Mouse (Mus musculus): ENCODE data around the gene Itprip. TPM values are rescaled to one million over a fixed set of nuclear protein-coding genes. Genes with fewer than 3 reads are reported as not detected.

Gene Itprip
- polyA plus RNA-seq, 1 experiment from 2014 or later, result 2.7 TPM

DNA sequence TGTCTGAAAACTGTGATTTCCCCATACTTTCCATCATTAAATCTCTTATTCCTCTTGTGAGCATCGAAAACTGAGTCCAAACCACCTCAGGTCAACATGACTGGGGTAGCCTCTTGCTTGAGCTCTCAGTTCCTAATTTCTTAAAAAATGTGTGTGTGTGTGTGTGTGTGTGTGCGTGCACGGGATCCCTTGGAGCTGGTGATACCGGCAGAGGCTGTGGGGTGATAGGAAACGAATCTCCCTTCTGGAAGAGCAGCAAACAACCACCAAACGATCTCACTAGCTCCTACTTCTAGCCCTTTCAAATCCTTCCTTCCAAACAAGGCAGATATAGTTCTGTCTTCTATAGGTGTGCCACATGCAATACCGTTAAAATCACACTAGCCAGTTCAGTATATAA, 54.4 kb downstream of the Itprip start:
- no peak overlapping the region for H3K9ac ChIP-seq (ENCODE audit: low read depth, low read length)
- H3K4me2 ChIP-seq (replicated peaks; ENCODE audit: low read depth), result peak overlapping the region; percentile 93
- WGBS, result 85% methylated on average over 7 of the region's 7 CpGs
- no peaks in the 10 kb centered on the region for H3K27me3 ChIP-seq (replicated peaks; ENCODE audit: control insufficient read depth, insufficient read depth, low read length)
- no peaks in the 10 kb centered on the region for H3K4me1 ChIP-seq (replicated peaks; ENCODE audit: control insufficient read depth, insufficient read depth, low read length)
- H3K36me3 ChIP-seq (ENCODE audit: control insufficient read depth, insufficient read depth), result peaks cover 31% of the 10 kb centered on the region
- no peaks in the 10 kb centered on the region for H3K9me3 ChIP-seq (ENCODE audit: control insufficient read depth)
- H3K4me3 ChIP-seq (ENCODE audit: low read depth, low read length), result 0 out of 2 replicates have a peak overlapping the region, but pooled peaks have one; percentile 53
- TF ChIP-seq CTCF (IDR thresholded peaks at IDR 0.05; ENCODE audit: low read depth), result no peak
- H3K27ac ChIP-seq (ENCODE audit: low read depth, low read length), result no peak overlapping the region
- ATAC-seq, result no peak

DNA sequence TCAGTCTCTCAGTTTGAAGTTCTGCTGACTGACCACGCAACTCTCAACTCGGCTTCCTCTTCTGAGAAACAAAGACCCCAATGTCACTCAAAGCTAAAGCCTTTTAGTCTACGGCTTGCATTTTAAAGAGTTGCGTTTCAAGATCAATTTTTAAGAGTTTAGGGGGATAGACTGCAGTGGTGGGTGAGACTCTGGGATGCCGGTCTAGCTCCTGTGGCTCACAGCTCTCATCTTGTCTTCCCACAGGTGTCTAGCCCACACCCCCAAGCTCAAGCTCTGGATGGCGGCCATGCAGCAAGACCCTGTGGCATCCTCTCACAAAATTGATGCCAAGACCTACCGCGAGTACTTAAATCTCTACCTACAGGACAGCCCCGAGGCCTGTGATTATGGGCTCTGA, 55.0 kb downstream of the Itprip start:
- H3K27me3 ChIP-seq (replicated peaks; ENCODE audit: control insufficient read depth, insufficient read depth, low read length), result no peaks in the 10 kb centered on the region
- 96% methylated on average over 9 of the region's 9 CpGs for WGBS
- H3K27ac ChIP-seq (ENCODE audit: low read depth, low read length), result no peak overlapping the region
- H3K4me2 ChIP-seq (replicated peaks; ENCODE audit: low read depth), result no peak overlapping the region
- H3K36me3 ChIP-seq (ENCODE audit: control insufficient read depth, insufficient read depth), result peaks cover 37% of the 10 kb centered on the region
- H3K9me3 ChIP-seq (ENCODE audit: control insufficient read depth), result no peaks in the 10 kb centered on the region
- no peak for TF ChIP-seq CTCF (IDR thresholded peaks at IDR 0.05; ENCODE audit: low read depth)
- no peak overlapping the region for H3K4me3 ChIP-seq (ENCODE audit: low read depth, low read length)
- ATAC-seq, result no peak
- H3K9ac ChIP-seq (ENCODE audit: low read depth, low read length), result no peak overlapping the region
- no peaks in the 10 kb centered on the region for H3K4me1 ChIP-seq (replicated peaks; ENCODE audit: control insufficient read depth, insufficient read depth, low read length)

DNA sequence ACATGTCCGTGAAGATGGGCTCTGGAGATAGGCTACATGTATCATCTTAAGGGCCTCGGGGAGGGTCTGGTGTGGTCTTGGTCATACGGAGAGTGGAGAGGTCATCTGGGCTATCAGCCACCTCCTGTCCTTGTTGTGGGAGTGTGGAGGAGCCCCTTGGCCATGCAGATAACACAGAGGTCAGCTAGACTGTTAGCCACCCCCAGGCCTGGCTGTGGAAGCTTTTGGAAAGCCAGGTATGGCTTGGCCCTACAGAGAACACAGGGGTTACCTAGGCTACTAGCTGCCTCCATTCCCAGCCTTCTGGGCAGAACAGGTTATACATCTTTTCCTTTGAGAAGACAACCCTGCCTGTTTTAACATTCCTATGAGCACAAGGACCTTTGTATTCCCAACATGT, 56.5 kb downstream of the Itprip start:
- H3K4me3 ChIP-seq (ENCODE audit: low read depth, low read length), result no peak overlapping the region
- H3K4me1 ChIP-seq (replicated peaks; ENCODE audit: control insufficient read depth, insufficient read depth, low read length), result no peaks in the 10 kb centered on the region
- no peak overlapping the region for H3K9ac ChIP-seq (ENCODE audit: low read depth, low read length)
- 85% methylated on average over 3 of the region's 3 CpGs for WGBS
- no peak overlapping the region for H3K4me2 ChIP-seq (replicated peaks; ENCODE audit: low read depth)
- TF ChIP-seq CTCF (IDR thresholded peaks at IDR 0.05; ENCODE audit: low read depth), result no peak
- ATAC-seq, result no peak
- H3K36me3 ChIP-seq (ENCODE audit: control insufficient read depth, insufficient read depth), result peaks cover 52% of the 10 kb centered on the region
- H3K27ac ChIP-seq (ENCODE audit: low read depth, low read length), result no peak overlapping the region
- no peaks in the 10 kb centered on the region for H3K27me3 ChIP-seq (replicated peaks; ENCODE audit: control insufficient read depth, insufficient read depth, low read length)
- no peaks in the 10 kb centered on the region for H3K9me3 ChIP-seq (ENCODE audit: control insufficient read depth)

DNA sequence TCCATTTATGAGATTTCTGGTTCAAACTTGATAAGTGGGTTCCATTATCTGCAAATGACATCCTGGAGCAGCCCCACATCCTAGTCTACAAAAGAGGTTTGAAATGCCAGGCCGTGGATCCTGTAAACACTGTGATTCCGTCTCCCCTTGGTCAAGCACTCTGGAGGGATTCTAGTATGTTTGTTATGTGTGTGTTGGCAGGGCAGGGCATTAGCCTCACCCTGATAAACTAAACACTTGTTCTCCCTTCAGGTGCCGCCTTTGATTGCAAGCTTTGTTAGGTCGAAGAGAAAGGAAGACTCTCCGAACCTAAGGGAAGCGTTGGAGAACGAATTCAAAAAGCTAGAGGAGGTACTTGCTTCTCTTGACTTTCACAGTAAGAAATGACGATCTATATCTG, 59.9 kb downstream of the Itprip start:
- H3K27me3 ChIP-seq (replicated peaks; ENCODE audit: control insufficient read depth, insufficient read depth, low read length), result no peaks in the 10 kb centered on the region
- H3K9ac ChIP-seq (ENCODE audit: low read depth, low read length), result no peak overlapping the region
- ATAC-seq, result no peak
- no peaks in the 10 kb centered on the region for H3K9me3 ChIP-seq (ENCODE audit: control insufficient read depth)
- H3K27ac ChIP-seq (ENCODE audit: low read depth, low read length), result no peak overlapping the region
- no peak overlapping the region for H3K4me3 ChIP-seq (ENCODE audit: low read depth, low read length)
- 74% methylated on average over 8 of the region's 8 CpGs for WGBS
- H3K36me3 ChIP-seq (ENCODE audit: control insufficient read depth, insufficient read depth), result peaks cover 52% of the 10 kb centered on the region
- TF ChIP-seq CTCF (IDR thresholded peaks at IDR 0.05; ENCODE audit: low read depth), result no peak
- no peaks in the 10 kb centered on the region for H3K4me1 ChIP-seq (replicated peaks; ENCODE audit: control insufficient read depth, insufficient read depth, low read length)
- no peak overlapping the region for H3K4me2 ChIP-seq (replicated peaks; ENCODE audit: low read depth)

DNA sequence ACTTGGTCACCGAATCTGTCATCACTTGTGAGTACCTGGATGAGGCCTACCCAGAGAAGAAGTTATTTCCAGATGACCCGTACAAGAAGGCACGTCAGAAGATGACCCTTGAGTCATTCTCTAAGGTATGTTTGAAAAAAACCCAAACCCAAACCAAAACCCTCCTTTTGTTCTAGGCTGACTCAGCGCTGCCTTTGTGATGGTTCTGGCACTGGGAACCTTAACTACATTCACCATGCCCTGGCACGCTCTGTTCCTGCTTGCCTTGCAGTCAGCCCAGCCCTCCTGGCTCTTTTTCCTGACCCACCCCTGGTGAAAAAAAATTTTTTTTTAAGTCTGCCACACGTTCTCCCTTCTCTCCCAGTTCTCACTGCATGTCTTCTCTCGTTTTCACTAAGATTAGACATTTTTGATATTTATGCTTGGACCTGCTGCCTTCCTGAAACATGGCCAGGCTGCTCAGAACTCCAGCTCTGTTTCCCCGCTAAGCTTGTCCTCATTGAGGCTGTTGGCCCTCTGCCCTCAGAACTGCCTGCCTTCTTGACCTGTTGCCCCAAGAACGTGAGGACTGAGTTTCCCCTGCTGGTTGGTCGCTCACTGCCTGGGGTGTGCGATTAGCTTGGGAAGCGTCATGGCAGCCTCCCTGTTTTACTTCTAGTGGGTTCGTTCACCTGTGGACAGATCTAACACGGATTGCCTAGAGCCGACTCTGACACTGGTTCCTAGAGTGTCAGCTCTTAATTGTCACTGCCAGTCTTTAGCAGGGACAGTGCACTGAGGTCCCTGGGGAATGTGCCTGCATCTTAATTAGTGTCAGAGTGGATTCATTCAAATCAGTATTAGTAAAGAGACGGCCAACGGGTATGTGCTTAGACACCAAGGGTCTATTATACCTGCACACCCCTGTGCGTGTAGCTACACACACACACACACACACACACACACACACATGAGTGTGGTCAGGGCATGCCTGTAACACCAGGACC, 60.8 kb downstream of the Itprip start:
- no peak overlapping the region for H3K4me3 ChIP-seq (ENCODE audit: low read depth, low read length)

DNA sequence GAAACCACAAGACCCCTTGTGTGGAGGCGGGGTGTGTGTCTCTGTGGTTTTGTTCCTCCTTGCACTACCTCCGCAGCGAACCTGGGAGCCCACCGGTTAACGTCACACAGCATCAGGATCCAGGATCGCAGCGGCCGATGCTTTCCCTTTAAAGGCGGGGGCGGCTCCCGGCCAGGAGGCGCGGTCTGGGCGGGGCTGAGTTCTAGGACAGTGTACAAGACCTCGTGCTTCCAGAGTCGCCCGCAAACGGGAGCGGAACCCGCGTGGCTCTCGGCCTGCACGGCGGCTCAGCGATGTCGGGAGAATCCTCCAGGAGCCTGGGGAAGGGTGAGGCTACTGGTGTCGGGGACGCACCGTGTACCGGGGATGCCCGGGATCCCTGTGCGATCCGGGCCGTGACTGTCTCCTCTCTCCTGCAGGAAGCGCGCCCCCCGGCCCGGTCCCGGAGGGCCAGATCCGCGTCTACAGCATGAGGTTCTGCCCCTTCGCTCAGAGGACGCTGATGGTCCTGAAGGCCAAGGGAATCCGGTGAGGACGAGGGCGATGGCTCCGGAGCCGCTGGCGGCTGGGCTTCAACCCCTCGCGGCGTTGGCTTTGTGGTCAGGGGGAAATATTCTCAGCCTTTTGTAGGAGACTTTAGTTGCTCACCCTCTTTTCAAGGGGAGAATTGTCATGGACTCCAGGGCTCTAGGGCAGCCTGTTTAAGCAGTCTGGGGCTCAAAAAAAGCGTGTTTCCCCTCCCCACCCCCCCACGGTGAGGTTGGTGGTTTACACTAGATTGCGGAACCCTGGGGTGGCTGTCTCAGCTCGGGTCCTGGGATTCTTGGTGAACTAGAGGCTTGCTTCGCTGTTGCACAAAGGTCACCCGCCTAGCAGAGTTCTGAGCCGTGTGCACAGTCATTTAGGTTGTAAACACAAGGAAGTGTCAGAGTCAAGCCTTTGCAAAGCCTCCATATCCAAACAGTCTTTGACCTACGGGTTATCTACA, 64.0 kb downstream of the Itprip start, which contains the start of gene Gsto1:
Gene Gsto1, plus strand, starts transcription at position 175 of the 988 bp plus-strand sequence.
- Histone ChIP-seq H3K27ac (ENCODE audit: low read depth, low read length) (peak within 1 kb of the TSS; percentile 95), H3K9me3 (ENCODE audit: control insufficient read depth) (no peaks in the 10 kb centered on the region), H3K4me3 (ENCODE audit: low read depth, low read length) (peak within 1 kb of the TSS; percentile 66), H3K9ac (ENCODE audit: low read depth, low read length) (peak within 1 kb of the TSS; percentile 85), H3K36me3 (ENCODE audit: control insufficient read depth, insufficient read depth) (peaks cover 25% of the 10 kb centered on the region), H3K4me2 (replicated peaks; ENCODE audit: low read depth) (peak within 1 kb of the TSS; percentile 94), H3K4me1 (replicated peaks; ENCODE audit: control insufficient read depth, insufficient read depth, low read length) (no peaks in the 10 kb centered on the region), H3K27me3 (replicated peaks; ENCODE audit: control insufficient read depth, insufficient read depth, low read length) (no peaks in the 10 kb centered on the region)
- no peak for TF ChIP-seq CTCF (IDR thresholded peaks at IDR 0.05; ENCODE audit: low read depth)
- ATAC-seq, result peak; percentile 89
- WGBS, result 1% methylated on average over 60 of the region's 60 CpGs

More for the DNA sequence above, 60.8 kb downstream of the Itprip start:
- Histone ChIP-seq H3K9ac (ENCODE audit: low read depth, low read length) (no peak overlapping the region), H3K36me3 (ENCODE audit: control insufficient read depth, insufficient read depth) (peaks cover 43% of the 10 kb centered on the region), H3K9me3 (ENCODE audit: control insufficient read depth) (no peaks in the 10 kb centered on the region), H3K4me1 (replicated peaks; ENCODE audit: control insufficient read depth, insufficient read depth, low read length) (no peaks in the 10 kb centered on the region), H3K27ac (ENCODE audit: low read depth, low read length) (no peak overlapping the region), H3K27me3 (replicated peaks; ENCODE audit: control insufficient read depth, insufficient read depth, low read length) (no peaks in the 10 kb centered on the region), H3K4me2 (replicated peaks; ENCODE audit: low read depth) (no peak overlapping the region)
- ATAC-seq, result no peak
- WGBS, result 75% methylated on average over 18 of the region's 18 CpGs
- TF ChIP-seq CTCF (IDR thresholded peaks at IDR 0.05; ENCODE audit: low read depth), result no peak
